Mouse (Mus musculus) activated CD4-positive, CD25-positive, alpha-beta regulatory T cell, adult 4 months (primary cell): Measurements from ENCODE around the gene B3glct. TPM values are rescaled to one million over a fixed set of nuclear protein-coding genes. Genes with fewer than 3 reads are reported as not detected.

Source experiments
- ATAC-seq: one replicate; pipeline ENCODE4 v1.8.0; 2017
- polyA plus RNA-seq, 2 experiments: library from polyadenylated mRNA; unstranded; fragments of 100-300 nt; shearing (Covaris generic); gene quantifications; one replicate each; pipeline ENCODE4 v1.2.1; 2017

The B3glct gene
- 1 to 10 TPM; 2.4 to 2.9 TPM for polyA plus RNA-seq

- ATAC-seq = peak; percentile 88
Observed at GRCm38 (mm10) chr5:149678100-149678989, at the start of gene B3glct. B3glct (plus strand) TSS chr5:149678230.

DNA sequence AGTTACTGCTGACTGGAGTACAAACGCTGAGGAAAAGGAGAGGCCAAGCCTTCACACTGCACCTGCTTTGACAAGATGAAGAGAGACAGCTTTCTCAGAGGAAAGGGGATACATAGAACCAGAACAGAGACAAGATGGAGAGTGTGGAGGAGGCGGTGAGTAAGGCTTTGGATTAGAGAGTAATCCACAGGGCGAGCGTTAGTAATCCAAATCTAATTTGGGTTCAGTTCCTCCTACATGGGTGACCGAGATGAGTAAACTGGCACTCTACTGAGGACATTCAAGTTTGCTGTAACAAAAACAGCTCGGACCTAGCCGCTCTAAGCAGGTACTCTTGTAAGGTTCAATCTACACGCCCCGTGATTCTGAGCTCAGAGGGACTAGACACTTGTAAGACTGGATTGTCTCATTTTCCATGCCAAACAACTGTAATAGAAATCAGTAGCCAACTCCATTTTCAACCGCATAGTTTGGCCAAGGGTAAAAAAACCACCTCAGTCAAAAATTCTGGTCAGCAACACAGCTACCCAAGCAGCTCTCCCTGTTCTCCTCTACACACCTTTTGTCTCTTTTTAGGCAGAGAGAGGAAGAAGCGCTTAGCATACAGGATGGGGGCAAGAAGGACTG is 43.5 kb upstream of the B3glct start:
- no peak for ATAC-seq

GRCm38 (mm10) chr5:149635556-149635955 is 42.5 kb upstream of the B3glct start:
- ATAC-seq = no peak

GRCm38 (mm10) chr5:149636075-149636920 is 41.7 kb upstream of the B3glct start, which contains the start of gene Hsph1:
Hsph1 (minus strand) TSS chr5:149636376.
- ATAC-seq = peak; percentile 89

- no peak for ATAC-seq
Observed at GRCm38 (mm10) chr5:149637306-149637705, 40.7 kb upstream of the B3glct start.

DNA sequence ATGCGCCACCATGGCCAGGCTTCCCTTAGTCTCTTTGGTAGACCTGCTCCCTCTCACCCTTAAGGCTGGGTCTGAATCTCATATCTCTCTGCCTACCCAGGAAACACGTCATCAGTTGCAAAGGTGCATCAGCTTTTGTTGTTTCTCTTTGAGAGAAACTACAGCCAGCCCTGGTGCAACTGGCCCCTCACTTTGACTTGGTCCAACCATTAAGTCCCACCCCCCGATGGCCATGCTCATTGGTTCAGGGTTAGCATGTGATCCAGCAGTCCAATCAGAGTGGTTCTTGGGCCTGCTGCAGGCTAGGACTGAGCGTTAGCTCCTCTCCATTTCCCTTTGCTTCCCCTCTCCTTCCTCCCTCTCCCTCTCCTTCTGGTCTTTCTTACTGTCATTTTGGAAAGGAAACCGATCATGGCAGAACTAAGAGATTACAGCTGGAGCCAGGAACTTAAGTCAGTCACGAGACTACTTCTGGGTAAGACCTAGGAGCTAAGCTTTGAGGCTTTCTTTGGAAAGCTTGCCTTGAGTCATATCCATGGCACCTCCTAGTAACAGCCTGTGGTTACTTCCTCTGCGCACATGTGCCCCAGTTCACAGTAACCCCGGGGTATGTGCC is 36.6 kb upstream of the B3glct start:
- no peak for ATAC-seq

DNA sequence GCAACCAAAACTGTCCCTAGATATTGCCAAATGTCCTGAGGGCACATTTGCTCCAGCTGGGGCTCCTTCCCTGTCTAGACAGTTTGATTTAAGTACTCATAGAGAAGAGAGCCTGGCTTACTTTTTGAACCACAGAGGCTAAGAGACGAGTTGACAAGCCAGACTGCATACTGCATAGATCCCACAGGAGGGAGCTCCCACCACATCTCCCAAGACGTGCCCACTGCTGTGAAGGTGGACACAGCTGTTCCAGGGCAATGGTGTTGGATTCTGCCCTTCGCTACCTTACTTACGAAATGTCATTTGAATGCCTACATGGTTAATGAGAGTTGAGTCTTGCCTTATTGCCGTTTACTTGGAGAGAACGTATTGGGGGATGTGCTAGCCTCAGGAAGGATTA is 35.7 kb upstream of the B3glct start:
- ATAC-seq = no peak

DNA sequence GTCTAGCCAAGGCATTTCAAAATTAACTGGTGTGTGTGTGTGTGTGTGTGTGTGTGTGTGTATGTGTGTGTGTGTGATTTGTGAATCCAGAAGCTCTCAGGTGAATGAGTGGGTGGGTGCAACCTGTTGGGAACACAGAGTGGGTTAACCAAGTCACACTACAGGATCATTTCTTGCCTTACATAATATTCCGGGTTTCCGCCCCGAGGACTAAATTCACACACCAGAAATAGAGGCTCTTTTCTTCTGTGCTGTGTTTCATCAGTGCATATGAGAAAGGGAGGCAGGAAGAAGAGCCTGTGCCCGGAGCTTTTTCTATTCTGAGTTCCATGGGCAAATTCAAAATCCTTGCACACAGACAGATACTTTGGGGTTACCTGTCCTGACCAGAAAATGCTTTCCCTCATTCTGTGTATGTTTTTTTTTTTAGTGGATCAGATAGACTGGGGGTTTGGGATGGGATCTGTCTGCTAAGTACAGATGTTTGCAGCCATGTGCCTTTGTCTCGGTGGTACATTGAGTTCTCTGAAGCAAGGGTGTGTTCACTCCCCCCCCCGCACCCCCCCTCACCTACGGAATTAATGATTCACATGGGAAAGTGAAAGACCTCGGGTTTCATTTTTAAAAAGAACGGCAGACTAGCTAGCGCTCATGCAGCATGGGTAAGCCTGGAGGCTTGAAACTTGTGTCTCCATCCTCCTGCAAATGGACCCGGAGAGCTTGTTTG is 35.1 kb upstream of the B3glct start:
- no peak for ATAC-seq

DNA sequence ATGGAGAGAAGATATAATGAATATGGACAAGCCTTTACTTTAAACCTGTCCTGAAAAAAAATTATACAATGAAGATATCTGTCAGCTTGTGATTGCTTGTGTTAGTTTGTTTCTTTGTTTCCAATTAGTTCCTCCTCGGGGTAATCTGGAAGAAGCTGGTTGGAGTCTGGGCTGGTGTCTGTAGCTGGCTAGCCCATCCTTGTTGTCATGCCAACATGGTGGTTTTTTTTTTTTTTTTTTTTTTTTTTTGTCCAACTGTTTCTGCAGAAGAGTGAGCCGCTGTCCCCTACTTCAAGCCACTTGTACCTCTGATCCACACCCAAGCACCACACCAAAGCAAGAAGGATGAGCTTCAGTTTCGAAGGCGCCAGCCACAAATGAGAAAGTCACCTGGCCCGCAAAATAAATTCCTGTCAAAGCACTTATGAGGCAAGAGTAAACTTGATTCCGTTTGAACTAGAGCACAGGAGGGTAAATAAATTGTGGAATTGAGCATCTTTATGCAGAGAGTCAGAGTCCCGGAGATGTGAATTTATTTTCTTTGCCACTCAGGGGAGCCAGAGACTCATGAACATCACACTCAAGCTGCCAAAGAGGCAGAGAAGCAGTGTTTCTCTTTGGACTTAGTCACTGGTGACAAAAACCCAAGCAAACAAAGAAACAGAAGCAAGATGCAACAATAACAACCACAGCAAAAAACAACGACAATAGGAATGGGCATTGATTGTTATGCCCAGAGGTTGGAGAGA is 30.5 kb upstream of the B3glct start:
- no peak for ATAC-seq

GRCm38 (mm10) chr5:149648196-149648595 is 29.8 kb upstream of the B3glct start:
- ATAC-seq = no peak

DNA sequence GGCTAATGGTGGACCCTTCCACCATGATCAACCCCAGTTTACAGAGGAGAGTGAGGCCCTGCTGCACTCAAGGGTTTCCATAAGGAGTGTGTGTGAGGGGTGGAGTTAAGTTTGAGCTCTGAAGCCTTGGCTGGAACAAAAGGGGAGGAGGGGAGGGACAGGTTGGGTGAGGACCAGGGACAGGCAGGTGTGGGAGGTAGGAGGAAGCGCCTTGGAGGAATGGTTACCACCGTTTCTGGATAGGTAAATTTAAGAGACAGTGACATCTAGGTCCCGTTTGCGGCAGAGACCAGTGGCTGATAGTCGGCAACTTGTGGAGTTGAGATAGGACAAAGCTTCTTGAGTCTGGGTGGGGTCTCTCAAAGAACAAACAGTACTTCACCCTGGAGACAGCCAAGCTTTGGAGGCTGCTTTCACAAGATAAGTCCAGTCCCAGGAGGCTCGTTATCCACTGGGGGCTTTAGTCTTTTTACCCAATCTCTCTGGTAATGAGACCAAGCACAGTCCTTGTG is 29.1 kb upstream of the B3glct start:
- ATAC-seq = no peak

DNA sequence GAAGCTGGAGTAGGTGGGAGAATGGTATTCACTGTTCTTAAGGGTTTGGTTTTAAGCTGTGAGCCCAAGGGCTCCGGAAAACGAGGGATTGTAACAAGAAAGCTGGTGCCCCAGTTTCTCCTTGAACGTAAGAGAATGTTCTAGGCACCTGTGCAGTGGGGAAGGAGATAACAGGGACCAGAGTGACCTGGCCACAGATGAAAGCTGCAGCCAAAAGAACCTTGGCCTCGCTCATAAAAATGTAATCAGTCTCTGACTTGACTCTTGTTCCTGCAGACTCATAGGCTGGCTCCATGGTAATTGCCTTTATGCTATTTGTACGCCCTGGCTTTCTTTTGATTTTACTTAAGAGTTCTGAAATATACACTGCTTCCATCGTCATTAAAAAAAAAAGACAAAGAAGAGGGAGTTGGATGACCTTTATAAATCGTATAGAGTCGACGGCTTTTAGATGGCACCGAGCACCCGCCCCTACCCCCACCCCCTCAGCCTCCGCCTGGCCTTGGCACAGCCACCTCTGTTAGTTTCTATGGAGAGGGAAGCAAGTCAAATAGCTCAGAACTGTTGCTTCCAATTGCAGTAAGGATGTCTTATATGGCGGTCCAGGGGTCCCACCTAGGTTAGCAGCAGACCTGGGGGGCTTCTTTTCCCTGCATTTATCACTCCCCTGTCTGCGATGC is 28.4 kb upstream of the B3glct start:
- no peak for ATAC-seq

DNA sequence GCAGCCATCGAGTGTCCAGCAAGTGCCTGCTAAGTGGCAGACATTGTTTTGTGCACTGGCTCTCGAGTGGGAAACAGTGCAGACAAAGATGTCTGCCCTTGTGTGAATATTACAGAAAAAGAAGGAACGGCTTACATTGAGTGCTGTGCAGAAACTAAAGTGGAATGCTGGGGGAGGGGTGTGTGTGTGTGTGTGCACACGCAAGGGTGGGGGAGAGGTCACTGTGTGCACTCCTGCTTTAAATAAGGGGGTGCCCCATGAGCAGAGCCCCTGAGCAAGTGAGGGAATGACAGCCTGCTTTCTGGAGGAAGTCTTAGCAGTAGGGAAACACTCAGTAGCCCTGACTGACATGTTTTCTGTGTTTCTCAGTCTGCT is 27.9 kb upstream of the B3glct start:
- no peak for ATAC-seq

DNA sequence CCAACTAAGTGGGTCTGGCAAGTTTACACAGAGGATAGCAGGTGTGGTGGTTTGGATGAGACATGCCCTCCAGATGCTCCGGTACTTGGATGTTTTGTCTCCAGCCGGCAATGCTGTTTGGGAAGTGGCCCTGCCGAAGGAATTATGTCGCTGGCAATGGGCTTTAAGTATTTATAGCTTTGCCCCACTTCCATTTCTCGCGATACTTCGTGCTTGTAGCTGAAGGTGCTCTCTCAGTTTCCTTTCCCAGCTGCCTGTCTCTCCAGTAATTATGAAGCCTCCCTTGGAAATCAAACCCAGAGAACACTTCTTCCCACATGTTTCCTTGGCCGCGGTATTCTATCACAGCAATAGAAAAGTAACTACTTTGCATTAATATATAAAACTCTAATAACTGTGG is 22.4 kb upstream of the B3glct start:
- no peak for ATAC-seq

DNA sequence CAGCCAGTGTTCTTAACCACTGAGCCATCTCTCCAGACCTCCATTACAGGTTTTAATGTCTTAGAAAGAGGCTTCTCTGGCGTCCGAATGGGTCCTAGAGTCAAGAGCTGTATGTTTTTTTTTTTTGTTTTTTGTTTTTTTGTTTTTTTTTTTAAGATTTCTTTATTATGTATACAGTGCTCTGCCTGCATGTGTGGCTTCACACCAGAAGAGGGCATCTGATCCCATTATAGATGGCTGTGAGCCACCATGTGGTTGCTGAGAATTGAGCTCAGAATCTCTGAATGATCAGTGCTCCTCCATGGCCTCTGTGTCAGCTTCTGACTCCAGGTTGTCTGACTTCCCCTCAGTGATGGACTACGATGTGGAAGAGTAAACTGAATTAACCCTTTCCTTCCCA is 20.0 kb upstream of the B3glct start:
- ATAC-seq = no peak

DNA sequence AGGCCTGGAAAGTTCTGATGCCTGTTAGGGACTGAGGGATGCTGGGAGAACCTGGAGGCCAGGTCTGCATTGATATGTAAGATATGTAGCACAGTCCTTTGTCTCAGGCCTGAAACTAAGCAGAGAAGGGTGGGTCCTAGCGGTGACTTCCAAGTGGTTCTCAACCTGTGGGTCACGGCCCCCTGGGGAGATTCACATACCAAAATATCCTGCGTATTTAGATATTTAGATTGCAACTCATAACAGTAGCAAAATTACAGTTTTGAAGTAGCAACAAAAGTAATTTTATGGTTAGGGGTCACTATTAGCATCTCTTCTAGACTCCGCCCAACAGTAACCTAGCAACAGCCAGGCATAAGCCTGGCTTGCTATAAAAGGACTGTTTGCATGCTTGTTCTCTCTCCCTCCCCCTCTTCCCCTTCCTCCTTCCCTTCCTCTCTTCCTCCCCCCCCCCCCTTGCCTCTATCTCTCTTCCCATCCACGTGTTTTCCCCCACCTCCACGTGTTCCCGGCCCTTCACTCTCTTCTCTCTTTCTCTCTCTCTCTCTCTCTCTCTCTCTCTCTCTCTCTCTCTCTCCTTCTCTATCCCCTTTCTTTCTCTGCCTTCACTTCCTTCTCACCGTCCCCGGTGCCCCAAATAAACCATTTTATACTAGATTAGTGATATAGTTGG is 19.2 kb upstream of the B3glct start:
- ATAC-seq = no peak

DNA sequence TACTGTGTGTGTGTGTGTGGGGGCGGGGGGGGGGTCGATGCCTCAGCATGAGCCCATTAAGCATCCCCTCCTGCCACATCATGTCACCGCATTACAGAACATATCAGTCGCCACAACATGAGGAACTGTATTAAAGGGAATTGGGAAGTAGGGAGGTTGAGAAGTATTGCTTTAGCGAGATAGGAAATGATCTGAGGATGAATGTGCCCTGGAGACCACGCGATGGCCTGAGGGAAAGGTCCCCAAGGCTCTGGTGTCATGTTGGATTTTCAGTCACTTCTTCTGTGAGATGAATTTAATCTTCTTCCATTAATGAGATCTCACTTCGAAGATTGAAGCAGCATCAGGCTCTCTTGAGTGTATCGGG is 18.6 kb upstream of the B3glct start:
- no peak for ATAC-seq

- no peak for ATAC-seq
Observed at GRCm38 (mm10) chr5:149661428-149661827, 16.6 kb upstream of the B3glct start.

DNA sequence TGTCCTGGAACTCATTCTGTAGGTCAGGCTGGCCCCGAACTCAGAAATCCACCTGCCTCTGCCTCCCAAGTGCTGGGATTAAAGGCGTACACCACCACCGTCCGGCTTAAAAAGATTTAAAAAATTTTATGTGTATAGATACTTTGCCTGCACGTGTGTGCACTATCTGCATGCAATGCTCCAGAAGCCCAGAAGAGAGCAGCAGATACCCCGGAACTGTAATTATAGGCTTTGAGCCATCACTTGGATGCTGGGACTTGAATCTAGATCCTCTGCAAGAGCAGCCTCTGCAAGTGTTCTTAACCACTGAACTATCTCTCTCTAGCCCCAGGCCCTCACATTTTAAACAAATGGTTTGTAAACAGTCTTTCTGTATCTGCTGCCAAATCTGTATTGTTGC is 15.1 kb upstream of the B3glct start:
- no peak for ATAC-seq

DNA sequence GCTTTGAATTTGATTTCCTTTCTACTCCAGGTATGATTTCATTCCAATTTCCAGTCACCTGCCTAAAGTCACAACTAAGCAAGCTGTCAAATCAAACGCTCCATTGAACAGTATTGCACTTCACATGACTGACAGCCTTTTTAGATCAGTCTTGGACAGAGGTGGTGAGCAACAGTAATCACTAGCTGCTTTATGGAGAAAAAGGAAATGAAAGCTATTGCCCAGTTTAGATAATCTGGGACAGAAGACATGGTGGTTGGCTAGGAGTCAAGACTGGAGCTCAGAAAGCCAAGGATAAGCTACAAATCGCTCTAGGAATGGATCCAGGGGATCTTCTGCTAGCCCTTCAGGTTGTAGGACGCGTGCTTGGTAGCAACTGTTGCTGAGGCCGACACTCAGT is 14.6 kb upstream of the B3glct start:
- no peak for ATAC-seq
